Mouse (Mus musculus) embryonic facial prominence, embryonic 10.5 days (tissue): ENCODE results near the gene Kptn. TPM values are rescaled to one million over a fixed set of nuclear protein-coding genes. Genes with fewer than 3 reads are reported as not detected.

Source experiments
- DNase-seq: peaks from one replicate; pipeline ENCODE4 v3.0.0-alpha.2; 2017; ENCODE audit warnings: low spot score
- H3K27ac ChIP-seq: fragments of 300-500 bp; sonication (generic); replicated peaks from 2 replicates; pipeline ENCODE4 v1.5.1; 2016; ENCODE audit warnings: mild to moderate bottlenecking
- H3K27me3 ChIP-seq: fragments of 300-500 bp; sonication (generic); replicated peaks from 2 replicates; pipeline ENCODE4 v1.6.1; 2016; ENCODE audit warnings: low read depth, mild to moderate bottlenecking; ENCODE audit not compliant: poor library complexity, severe bottlenecking
- H3K36me3 ChIP-seq: fragments of 300-500 bp; sonication (generic); replicated peaks from 2 replicates; pipeline ENCODE4 v1.6.1; 2016; ENCODE audit warnings: mild to moderate bottlenecking, moderate library complexity
- H3K4me1 ChIP-seq: fragments of 300-500 bp; sonication (generic); 2 replicates; pipeline ENCODE4 v1.6.1; 2016
- H3K4me3 ChIP-seq: fragments of 300-500 bp; sonication (generic); 2 replicates; pipeline ENCODE4 v1.5.1; 2016; ENCODE audit warnings: mild to moderate bottlenecking, moderate library complexity
- H3K9me3 ChIP-seq: fragments of 300-500 bp; sonication (generic); 2 replicates; pipeline ENCODE4 v1.6.1; 2016; ENCODE audit warnings: mild to moderate bottlenecking
- WGBS: fragments of 180-500 bp; shearing (Covaris S2); methylation state at CpG from one replicate; pipeline ENCODE4 v1.1.7; 2016; 5-methylcytosine and 5-hydroxymethylcytosine counted together
- polyA plus RNA-seq: library from polyadenylated mRNA; unstranded; fragments of >200 nt; fragmentation: Nextera tagmentation; extraction: Ambion mirVana; gene quantifications from 2 replicates; pipeline ENCODE4 v1.2.1, GENCODE M21; 2016

The Kptn gene
- polyA plus RNA-seq, result 25.8 and 26.7 TPM in 2 replicates

GRCm38 (mm10) chr7:16119569-16120261 lies at the start of gene Kptn:
TSS of gene Kptn (plus strand) at chr7:16119895.
- Histone ChIP-seq H3K4me1 (peaks cover 13% of the 10 kb centered on the region), H3K27ac (peak within 1 kb of the TSS; percentile 94), H3K9me3 (no peaks in the 10 kb centered on the region), H3K36me3 (peaks cover 38% of the 10 kb centered on the region), H3K4me3 (peak within 1 kb of the TSS; percentile 77), H3K27me3 (no peaks in the 10 kb centered on the region)
- WGBS, result 2% methylated on average over 33 of the region's 33 CpGs
- DNase-seq, result peak; percentile 91

GRCm38 (mm10) chr7:16070846-16071245 lies 48.8 kb upstream of the Kptn start:
- Histone ChIP-seq H3K4me3 (no peak overlapping the region), H3K27ac (no peak overlapping the region), H3K9me3 (no peaks in the 10 kb centered on the region), H3K36me3 (no peaks in the 10 kb centered on the region), H3K4me1 (no peaks in the 10 kb centered on the region), H3K27me3 (no peaks in the 10 kb centered on the region)
- no peak for DNase-seq

DNA sequence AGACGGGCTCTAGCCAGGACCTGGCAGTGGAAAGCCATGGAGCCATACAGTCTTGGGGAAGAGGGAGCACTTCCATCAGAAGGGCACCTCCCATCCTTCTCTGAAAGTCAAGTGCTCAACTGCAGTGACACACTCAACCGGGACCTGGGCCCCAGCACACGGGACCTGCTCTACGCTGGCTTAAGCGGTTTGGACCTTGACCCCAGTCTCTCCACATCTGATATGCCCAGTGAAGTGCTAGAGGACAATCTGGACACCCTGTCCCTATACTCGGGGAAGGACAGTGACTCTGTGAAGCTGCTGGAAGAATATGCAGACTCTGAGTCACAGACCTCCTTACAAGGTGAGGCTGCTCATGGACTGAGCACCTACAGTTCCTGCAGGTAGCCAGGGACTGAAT lies 47.8 kb upstream of the Kptn start:
- Histone ChIP-seq H3K36me3 (no peaks in the 10 kb centered on the region), H3K27me3 (no peaks in the 10 kb centered on the region), H3K4me1 (no peaks in the 10 kb centered on the region), H3K27ac (no peak overlapping the region), H3K9me3 (no peaks in the 10 kb centered on the region), H3K4me3 (no peak overlapping the region)
- WGBS, result 83% methylated on average over 6 of the region's 6 CpGs
- DNase-seq, result no peak

DNA sequence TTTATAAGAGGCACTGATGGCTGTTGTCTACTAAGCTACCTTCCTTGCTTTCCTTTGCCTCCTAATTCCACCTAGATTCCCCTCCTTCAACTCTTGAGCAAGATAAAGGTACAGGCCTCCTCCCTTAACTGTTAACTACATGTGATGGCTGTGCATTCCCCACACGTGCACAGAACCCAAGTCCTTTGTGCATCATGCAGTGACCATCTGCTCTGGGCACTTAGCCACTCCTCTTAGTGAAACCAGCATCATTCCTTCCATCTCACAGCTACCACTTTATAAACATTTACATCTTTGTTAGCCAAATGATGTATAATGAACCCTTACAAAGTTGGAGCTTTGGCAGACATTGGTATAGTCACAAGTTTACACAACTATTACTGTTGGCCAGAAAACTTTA lies 39.7 kb upstream of the Kptn start:
- Histone ChIP-seq H3K27ac (no peak overlapping the region), H3K36me3 (no peaks in the 10 kb centered on the region)

GRCm38 (mm10) chr7:16080581-16080980 lies 39.1 kb upstream of the Kptn start:
- Histone ChIP-seq H3K4me1 (peaks cover 13% of the 10 kb centered on the region), H3K27ac (no peak overlapping the region), H3K4me3 (no peak overlapping the region), H3K9me3 (no peaks in the 10 kb centered on the region), H3K36me3 (no peaks in the 10 kb centered on the region), H3K27me3 (no peaks in the 10 kb centered on the region)
- WGBS, result 72% methylated on average over 4 of the region's 4 CpGs
- DNase-seq, result no peak

More for the DNA sequence above, 39.7 kb upstream of the Kptn start:
- H3K9me3 ChIP-seq, result no peaks in the 10 kb centered on the region
- H3K4me3 ChIP-seq, result no peak overlapping the region
- DNase-seq, result no peak
- H3K4me1 ChIP-seq, result peaks cover 13% of the 10 kb centered on the region
- no peaks in the 10 kb centered on the region for H3K27me3 ChIP-seq
- WGBS, result 79% methylated on average over 1 of the region's 1 CpGs

DNA sequence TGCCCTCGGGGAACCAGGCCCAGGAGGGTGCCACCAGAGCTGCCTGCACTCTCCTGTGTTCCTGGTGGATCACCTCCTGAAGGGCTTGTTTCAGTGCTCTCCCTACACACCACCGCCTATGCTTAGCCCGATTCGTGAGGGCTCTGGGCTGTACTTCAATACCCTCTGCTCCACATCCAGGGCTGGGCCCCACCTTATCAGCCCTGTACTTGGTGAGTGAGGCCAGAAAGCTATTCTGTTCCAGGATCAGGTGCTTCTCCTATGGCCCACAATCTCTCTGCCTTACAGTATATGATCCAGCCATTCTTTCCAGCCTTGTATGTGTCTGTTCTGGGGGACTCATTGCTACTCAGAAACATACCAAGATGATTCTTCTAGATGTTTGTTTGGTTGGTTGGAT lies 36.3 kb upstream of the Kptn start:
- no peaks in the 10 kb centered on the region for H3K36me3 ChIP-seq
- H3K9me3 ChIP-seq, result no peaks in the 10 kb centered on the region
- H3K27me3 ChIP-seq, result no peaks in the 10 kb centered on the region
- H3K27ac ChIP-seq, result no peak overlapping the region
- H3K4me3 ChIP-seq, result no peak overlapping the region
- 54% methylated on average over 4 of the region's 4 CpGs for WGBS
- peaks cover 8% of the 10 kb centered on the region for H3K4me1 ChIP-seq
- no peak for DNase-seq

- H3K4me3 ChIP-seq, result no peak overlapping the region
- H3K27ac ChIP-seq, result no peak overlapping the region
- no peaks in the 10 kb centered on the region for H3K9me3 ChIP-seq
- DNase-seq, result no peak
- H3K27me3 ChIP-seq, result no peaks in the 10 kb centered on the region
- H3K36me3 ChIP-seq, result no peaks in the 10 kb centered on the region
- WGBS, result 84% methylated on average over 2 of the region's 2 CpGs
- no peaks in the 10 kb centered on the region for H3K4me1 ChIP-seq
Measured at GRCm38 (mm10) chr7:16087587-16087986, 32.1 kb upstream of the Kptn start.

GRCm38 (mm10) chr7:16094592-16094991 lies 25.1 kb upstream of the Kptn start:
- no peaks in the 10 kb centered on the region; the same call in 1 of the 2 replicates for H3K27me3 ChIP-seq

DNA sequence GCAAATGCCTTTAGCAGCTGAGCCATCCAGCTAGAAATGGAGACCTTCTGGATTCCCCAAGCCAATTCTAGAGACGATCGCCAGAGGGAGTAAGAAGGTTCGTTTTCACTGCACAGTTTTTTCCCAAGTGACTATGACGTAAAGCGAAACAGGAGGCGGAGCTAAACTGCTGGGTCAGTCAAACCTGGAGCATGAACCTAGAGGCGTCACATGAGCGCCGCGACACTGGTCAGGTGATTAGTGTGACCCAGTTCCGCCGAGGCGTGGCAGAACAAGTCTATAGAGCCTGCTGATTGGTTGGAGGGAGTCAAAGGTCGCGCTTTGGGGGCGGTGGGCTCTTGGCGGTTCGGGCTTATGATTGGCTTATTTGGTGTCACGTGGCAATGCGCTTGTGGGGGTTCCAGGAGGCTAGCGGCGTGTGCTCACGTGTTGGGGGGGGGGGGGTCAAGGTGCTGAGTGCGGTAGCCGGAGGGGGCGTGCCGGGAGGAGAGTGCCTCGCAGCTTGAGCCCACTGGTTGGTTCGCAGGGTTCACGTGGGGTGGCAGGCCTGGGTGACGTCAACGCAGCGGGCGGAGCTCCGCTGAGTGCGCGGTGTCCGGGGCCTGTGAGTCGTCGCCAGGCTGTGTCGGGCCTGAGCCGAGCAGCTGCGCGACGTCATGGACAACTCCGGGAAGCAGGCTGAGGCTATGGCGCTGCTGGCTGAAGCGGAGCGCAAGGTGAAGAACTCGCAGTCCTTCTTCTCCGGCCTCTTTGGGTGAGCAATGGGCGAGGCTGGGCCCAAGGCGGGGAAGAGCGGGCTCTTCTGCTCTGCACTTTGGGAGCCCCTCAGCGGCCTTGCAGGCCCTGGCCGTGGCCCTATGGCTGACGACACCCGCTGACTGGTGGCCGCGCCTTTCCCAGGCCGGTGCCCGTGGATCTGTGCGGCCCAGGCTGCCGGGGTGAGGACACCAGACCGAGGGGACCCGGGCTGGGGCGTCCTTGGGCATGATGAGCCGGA lies 21.4 kb upstream of the Kptn start, which contains the start of gene Napa:
Gene Napa (plus strand): TSS at position 438 of the 997 bp plus-strand sequence.
- WGBS, result under 1% methylated on average over 68 of the region's 68 CpGs
- Histone ChIP-seq H3K4me3 (peak within 1 kb of the TSS; percentile 97), H3K27me3 (no peaks in the 10 kb centered on the region; the same call in 1 of the 2 replicates), H3K9me3 (peaks cover 2% of the 10 kb centered on the region; the same call in 1 of the 2 replicates), H3K4me1 (peaks cover 25% of the 10 kb centered on the region), H3K36me3 (peaks cover 31% of the 10 kb centered on the region), H3K27ac (peak within 1 kb of the TSS; percentile 92)
- DNase-seq, result peak; percentile 99

More at GRCm38 (mm10) chr7:16094592-16094991, 25.1 kb upstream of the Kptn start:
- H3K9me3 ChIP-seq, result peaks cover 2% of the 10 kb centered on the region; the same call in 1 of the 2 replicates
- H3K4me3 ChIP-seq, result no peak overlapping the region
- H3K4me1 ChIP-seq, result peaks cover 11% of the 10 kb centered on the region
- no peaks in the 10 kb centered on the region for H3K36me3 ChIP-seq
- WGBS, result 74% methylated on average over 3 of the region's 3 CpGs
- no peak for DNase-seq
- no peak overlapping the region for H3K27ac ChIP-seq

- peaks cover 47% of the 10 kb centered on the region for H3K36me3 ChIP-seq
- H3K4me1 ChIP-seq, result peaks cover 25% of the 10 kb centered on the region
- no peak overlapping the region for H3K27ac ChIP-seq
- peak overlapping the region; percentile 97 for H3K4me3 ChIP-seq
- no peaks in the 10 kb centered on the region for H3K27me3 ChIP-seq
- H3K9me3 ChIP-seq, result peaks cover 2% of the 10 kb centered on the region; the same call in 1 of the 2 replicates
- DNase-seq, result no peak
- 89% methylated on average over 4 of the region's 4 CpGs for WGBS
Measured at GRCm38 (mm10) chr7:16099901-16100300, 19.8 kb upstream of the Kptn start.

DNA sequence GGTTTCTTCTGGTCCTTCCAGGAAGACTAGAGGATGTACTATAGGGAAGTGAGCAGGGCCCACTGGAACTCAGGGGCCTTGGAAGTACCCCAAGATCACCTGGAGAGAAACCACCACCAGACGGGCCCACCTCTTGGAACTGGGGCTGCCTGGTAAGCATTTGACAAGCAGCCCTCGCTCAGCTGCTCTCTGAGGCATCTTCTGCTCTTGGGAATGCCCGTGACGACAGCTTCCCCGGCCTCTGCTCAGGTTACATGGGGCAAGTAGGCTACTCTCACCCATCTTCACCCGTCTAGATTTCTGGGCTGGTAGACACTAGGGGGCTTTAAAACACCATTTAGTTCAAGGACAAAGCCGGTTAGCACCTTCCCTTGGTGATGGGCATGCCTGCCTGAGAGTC lies 18.6 kb upstream of the Kptn start:
- Histone ChIP-seq H3K4me1 (peaks cover 25% of the 10 kb centered on the region), H3K27ac (no peak overlapping the region), H3K36me3 (peaks cover 54% of the 10 kb centered on the region), H3K27me3 (no peaks in the 10 kb centered on the region), H3K9me3 (peaks cover 2% of the 10 kb centered on the region; the same call in 1 of the 2 replicates), H3K4me3 (no peak overlapping the region)
- DNase-seq, result no peak
- WGBS, result 74% methylated on average over 7 of the region's 7 CpGs

DNA sequence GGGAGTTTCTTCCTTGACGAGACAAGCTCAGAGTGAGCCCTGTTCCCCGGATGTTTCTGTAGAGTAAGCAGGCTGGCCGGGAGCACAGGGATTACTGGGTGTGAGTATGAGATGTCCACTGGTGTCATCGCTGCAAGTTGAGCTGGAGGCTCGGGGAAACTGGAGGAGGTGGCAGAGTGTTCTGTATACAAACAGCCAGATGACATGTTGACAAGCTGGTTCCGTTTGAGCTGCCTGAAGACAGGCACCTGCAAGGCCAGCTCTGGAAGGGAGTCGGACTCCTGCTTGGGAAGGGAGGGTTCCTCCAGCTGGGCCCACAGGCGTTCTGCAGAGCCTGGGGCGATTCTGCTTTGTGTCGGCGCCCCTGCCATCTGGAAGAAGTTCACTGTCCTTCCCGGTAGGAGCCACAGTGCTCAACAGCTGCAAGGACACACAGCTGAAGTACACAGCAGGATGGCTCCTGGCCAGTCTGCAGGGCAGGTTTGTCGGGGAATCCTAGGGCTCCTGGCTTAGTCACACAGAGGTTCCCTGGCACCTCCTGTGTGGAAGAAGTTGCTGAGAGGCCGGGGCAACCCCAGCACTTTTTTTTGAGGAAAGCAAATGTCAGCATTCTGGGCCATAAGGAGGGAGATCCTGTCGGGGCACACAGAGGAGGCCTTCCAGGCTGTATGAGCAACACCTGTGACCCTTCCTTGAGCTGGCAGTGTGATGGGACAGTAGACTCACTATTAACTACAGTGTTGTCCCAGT lies 17.8 kb upstream of the Kptn start:
- peaks cover 2% of the 10 kb centered on the region; the same call in 1 of the 2 replicates for H3K9me3 ChIP-seq
- H3K36me3 ChIP-seq, result peaks cover 55% of the 10 kb centered on the region
- WGBS, result 79% methylated on average over 15 of the region's 15 CpGs
- no peak for DNase-seq
- H3K27me3 ChIP-seq, result no peaks in the 10 kb centered on the region
- peaks cover 25% of the 10 kb centered on the region for H3K4me1 ChIP-seq
- no peak overlapping the region for H3K27ac ChIP-seq
- 0 out of 2 replicates have a peak overlapping the region, but pooled peaks have one; percentile 8 for H3K4me3 ChIP-seq
